Mouse (Mus musculus): Measurements from ENCODE around the gene Dnal1. TPM values are rescaled to one million over a fixed set of nuclear protein-coding genes. Genes with fewer than 3 reads are reported as not detected.
"Not testable (repeated sequence)": the region's sequence is repeated elsewhere in the genome, so short reads cannot be mapped to it uniquely, and the experiment has no call there.

Dnal1 gene
- polyA plus RNA-seq (2016; fragmentation: Nextera tagmentation; extraction: Ambion mirVana), result 7.5 and 8.8 TPM in 2 replicates

- Histone ChIP-seq H3K4me1 (peaks cover 8% of the 10 kb centered on the region; the same call in 1 of the 2 replicates), H3K4me2 (replicated peaks) (peak within 1 kb of the TSS; percentile 75), H3K4me3 (peak within 1 kb of the TSS; percentile 72), H3K27ac (peak within 1 kb of the TSS; percentile 72; the same call in 1 of the 2 replicates), H3K27me3 (no peaks in the 10 kb centered on the region), H3K9me3 (no peaks in the 10 kb centered on the region), H3K36me3 (no peaks in the 10 kb centered on the region), H3K9ac (peak within 1 kb of the TSS; percentile 59)
- ATAC-seq (ENCODE audit: insufficient number of reproducible peaks, insufficient read depth, low FRiP score, low TSS enrichment), result peak; percentile 94
- 2% methylated on average over 29 of the region's 35 CpGs for WGBS
Measured at GRCm38 (mm10) chr12:84114153-84114994, at the start of gene Dnal1. Gene Dnal1, plus strand, starts transcription at chr12:84114366.

GRCm38 (mm10) chr12:84064621-84065020 lies 49.5 kb upstream of the Dnal1 start:
- no peak for ATAC-seq (ENCODE audit: insufficient number of reproducible peaks, insufficient read depth, low FRiP score, low TSS enrichment)
- Histone ChIP-seq H3K4me1 (no peaks in the 10 kb centered on the region), H3K9me3 (no peaks in the 10 kb centered on the region), H3K27ac (no peak overlapping the region), H3K36me3 (no peaks in the 10 kb centered on the region), H3K27me3 (peaks cover 17% of the 10 kb centered on the region), H3K4me3 (no peak overlapping the region), H3K9ac (no peak overlapping the region), H3K4me2 (replicated peaks) (no peak overlapping the region)
- 75% methylated on average over 8 of the region's 8 CpGs for WGBS

DNA sequence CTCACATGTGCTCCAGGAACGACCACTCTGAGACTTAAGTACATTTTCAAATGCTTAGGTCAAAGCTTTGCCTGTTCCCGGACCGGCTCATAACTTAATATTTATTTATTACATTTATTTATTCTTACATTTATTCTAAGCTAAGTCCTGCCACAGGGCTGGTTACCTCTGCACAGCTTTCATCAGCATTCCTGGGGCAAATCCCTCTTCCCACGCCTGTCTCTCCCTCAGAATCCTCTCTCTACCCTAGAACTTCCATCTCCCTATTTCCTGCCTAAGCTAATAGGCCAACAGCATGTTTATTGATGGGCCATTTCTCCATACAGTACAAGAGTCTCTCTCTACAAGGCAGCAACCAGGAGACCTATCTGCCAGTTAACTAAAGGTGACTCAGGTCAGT lies 46.4 kb upstream of the Dnal1 start:
- Histone ChIP-seq H3K4me2 (replicated peaks) (no peak overlapping the region), H3K9ac (no peak overlapping the region), H3K4me1 (no peaks in the 10 kb centered on the region), H3K9me3 (no peaks in the 10 kb centered on the region), H3K36me3 (no peaks in the 10 kb centered on the region), H3K27ac (no peak overlapping the region), H3K27me3 (peaks cover 28% of the 10 kb centered on the region), H3K4me3 (no peak overlapping the region)
- ATAC-seq (ENCODE audit: insufficient number of reproducible peaks, insufficient read depth, low FRiP score, low TSS enrichment), result no peak
- WGBS, result 79% methylated on average over 4 of the region's 4 CpGs

GRCm38 (mm10) chr12:84068296-84068695 lies 45.9 kb upstream of the Dnal1 start:
- H3K4me2 ChIP-seq (replicated peaks), result no peak overlapping the region
- ATAC-seq (ENCODE audit: insufficient number of reproducible peaks, insufficient read depth, low FRiP score, low TSS enrichment), result no peak
- peaks cover 28% of the 10 kb centered on the region for H3K27me3 ChIP-seq

DNA sequence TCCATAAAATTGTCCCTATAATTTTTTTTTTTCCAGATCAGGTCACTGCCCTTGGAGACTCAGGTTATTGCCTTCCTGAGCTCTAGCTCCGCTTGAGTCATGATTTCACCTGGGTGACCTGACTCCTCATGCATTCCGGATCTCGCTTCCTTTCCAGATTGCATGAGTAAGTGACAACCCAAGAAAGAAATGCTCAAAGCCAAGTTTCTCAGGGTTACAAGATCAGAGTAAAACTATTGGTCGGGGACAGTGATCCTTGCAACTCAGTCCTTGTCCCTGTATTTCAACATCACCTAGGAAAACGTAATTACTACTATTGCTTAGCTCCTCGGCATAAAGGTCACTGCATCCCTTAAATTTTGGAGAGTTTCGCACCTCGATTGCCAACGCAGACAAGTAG lies 45.2 kb upstream of the Dnal1 start, which contains the start of gene Acot5:
TSS of gene Acot5 (plus strand) at position 340 of the 400 bp plus-strand sequence.
- Histone ChIP-seq H3K9me3 (no peaks in the 10 kb centered on the region), H3K36me3 (no peaks in the 10 kb centered on the region), H3K4me3 (peak within 1 kb of the TSS; percentile 40), H3K9ac (peak within 1 kb of the TSS; percentile 15; the same call in 1 of the 2 replicates), H3K4me1 (no peaks in the 10 kb centered on the region), H3K4me2 (replicated peaks) (peak within 1 kb of the TSS; percentile 69), H3K27me3 (peaks cover 28% of the 10 kb centered on the region), H3K27ac (no peak within 1 kb of the TSS)
- ATAC-seq (ENCODE audit: insufficient number of reproducible peaks, insufficient read depth, low FRiP score, low TSS enrichment), result no peak
- WGBS, result 54% methylated on average over 9 of the region's 9 CpGs

More at GRCm38 (mm10) chr12:84068296-84068695, 45.9 kb upstream of the Dnal1 start:
- no peak overlapping the region for H3K27ac ChIP-seq
- no peak overlapping the region for H3K9ac ChIP-seq
- no peak overlapping the region for H3K4me3 ChIP-seq
- WGBS, result 56% methylated on average over 8 of the region's 8 CpGs
- no peaks in the 10 kb centered on the region for H3K36me3 ChIP-seq
- no peaks in the 10 kb centered on the region for H3K4me1 ChIP-seq
- H3K9me3 ChIP-seq, result no peaks in the 10 kb centered on the region

DNA sequence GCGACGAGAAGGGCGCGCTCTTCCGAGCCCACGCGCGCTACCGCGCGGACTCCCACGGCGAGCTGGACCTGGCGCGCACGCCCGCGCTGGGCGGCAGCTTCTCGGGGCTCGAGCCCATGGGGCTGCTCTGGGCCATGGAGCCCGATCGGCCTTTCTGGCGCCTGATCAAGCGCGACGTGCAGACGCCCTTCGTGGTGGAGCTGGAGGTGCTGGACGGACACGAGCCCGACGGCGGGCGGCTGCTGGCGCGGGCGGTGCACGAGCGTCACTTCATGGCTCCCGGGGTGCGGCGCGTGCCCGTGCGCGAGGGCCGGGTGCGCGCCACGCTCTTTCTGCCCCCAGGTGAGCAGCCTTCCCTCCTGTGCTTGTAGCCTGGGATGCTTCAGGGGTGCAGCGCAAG lies 44.6 kb upstream of the Dnal1 start:
- not testable (repeated sequence) for H3K9me3 ChIP-seq; H3K27ac ChIP-seq; H3K36me3 ChIP-seq; H3K4me1 ChIP-seq; ATAC-seq (ENCODE audit: insufficient number of reproducible peaks, insufficient read depth, low FRiP score, low TSS enrichment)
- Histone ChIP-seq H3K27me3 (peaks cover 28% of the 10 kb centered on the region), H3K4me2 (replicated peaks) (peak overlapping the region; percentile 69), H3K9ac (peak overlapping the region; percentile 15; the same call in 1 of the 2 replicates), H3K4me3 (peak overlapping the region; percentile 40)
- 2% methylated on average over 49 of the region's 52 CpGs for WGBS

- WGBS, result 87% methylated on average over 2 of the region's 2 CpGs
Measured at GRCm38 (mm10) chr12:84071696-84072095, 42.5 kb upstream of the Dnal1 start.

DNA sequence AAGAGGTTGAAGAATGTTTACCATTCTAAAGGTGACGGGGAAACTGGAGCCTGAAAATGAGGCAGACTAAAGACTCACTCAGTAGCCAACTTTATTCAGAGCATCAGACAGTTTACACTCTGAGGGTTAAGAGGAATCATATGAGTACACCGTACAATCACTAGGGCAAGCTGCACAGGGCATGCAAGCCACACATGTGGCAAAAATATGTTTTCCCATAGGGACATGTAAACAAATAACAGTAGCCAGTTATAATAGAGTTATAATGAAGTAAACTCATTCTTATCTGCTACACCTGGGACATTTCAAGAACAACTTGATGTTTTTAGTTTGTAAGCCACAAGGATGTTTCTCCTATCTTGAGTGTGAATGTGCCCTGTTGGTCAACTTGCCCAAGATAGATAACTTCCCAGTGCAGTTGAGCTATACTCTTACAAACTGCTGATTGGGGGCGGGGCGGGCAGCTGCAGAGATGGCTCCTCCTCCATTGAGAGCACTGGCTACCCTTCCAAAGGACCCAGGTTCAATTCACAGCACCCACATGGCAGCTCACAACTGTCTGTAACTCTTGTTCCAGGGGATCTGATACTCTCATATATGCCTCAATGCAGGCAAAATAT lies 36.7 kb upstream of the Dnal1 start:
- Histone ChIP-seq H3K27ac (no peak overlapping the region), H3K9ac (no peak overlapping the region), H3K36me3 (no peaks in the 10 kb centered on the region), H3K4me3 (no peak overlapping the region), H3K4me2 (replicated peaks) (no peak overlapping the region), H3K9me3 (no peaks in the 10 kb centered on the region), H3K27me3 (no peaks in the 10 kb centered on the region), H3K4me1 (no peaks in the 10 kb centered on the region)
- 83% methylated on average over 4 of the region's 4 CpGs for WGBS
- no peak for ATAC-seq (ENCODE audit: insufficient number of reproducible peaks, insufficient read depth, low FRiP score, low TSS enrichment)

More at GRCm38 (mm10) chr12:84071696-84072095, 42.5 kb upstream of the Dnal1 start:
- no peak overlapping the region for H3K9ac ChIP-seq
- no peak overlapping the region for H3K4me3 ChIP-seq
- H3K27me3 ChIP-seq, result peaks cover 28% of the 10 kb centered on the region
- no peaks in the 10 kb centered on the region for H3K9me3 ChIP-seq
- H3K4me1 ChIP-seq, result no peaks in the 10 kb centered on the region
- H3K36me3 ChIP-seq, result no peaks in the 10 kb centered on the region
- no peak overlapping the region for H3K27ac ChIP-seq
- no peak overlapping the region for H3K4me2 ChIP-seq (replicated peaks)
- no peak for ATAC-seq (ENCODE audit: insufficient number of reproducible peaks, insufficient read depth, low FRiP score, low TSS enrichment)

GRCm38 (mm10) chr12:84083842-84084241 lies 30.3 kb upstream of the Dnal1 start:
- H3K4me3 ChIP-seq, result no peak overlapping the region
- H3K9ac ChIP-seq, result no peak overlapping the region
- no peaks in the 10 kb centered on the region for H3K27me3 ChIP-seq
- WGBS, result 81% methylated on average over 2 of the region's 2 CpGs
- H3K36me3 ChIP-seq, result no peaks in the 10 kb centered on the region
- no peak overlapping the region for H3K4me2 ChIP-seq (replicated peaks)
- no peaks in the 10 kb centered on the region for H3K9me3 ChIP-seq
- no peak for ATAC-seq (ENCODE audit: insufficient number of reproducible peaks, insufficient read depth, low FRiP score, low TSS enrichment)
- H3K4me1 ChIP-seq, result no peaks in the 10 kb centered on the region
- H3K27ac ChIP-seq, result no peak overlapping the region

GRCm38 (mm10) chr12:84084581-84084980 lies 29.6 kb upstream of the Dnal1 start:
- Histone ChIP-seq H3K27me3 (no peaks in the 10 kb centered on the region), H3K36me3 (no peaks in the 10 kb centered on the region), H3K9ac (no peak overlapping the region), H3K4me1 (no peaks in the 10 kb centered on the region), H3K9me3 (no peaks in the 10 kb centered on the region), H3K4me2 (replicated peaks) (no peak overlapping the region), H3K4me3 (no peak overlapping the region), H3K27ac (no peak overlapping the region)
- ATAC-seq (ENCODE audit: insufficient number of reproducible peaks, insufficient read depth, low FRiP score, low TSS enrichment), result no peak
- 85% methylated on average over 4 of the region's 4 CpGs for WGBS

DNA sequence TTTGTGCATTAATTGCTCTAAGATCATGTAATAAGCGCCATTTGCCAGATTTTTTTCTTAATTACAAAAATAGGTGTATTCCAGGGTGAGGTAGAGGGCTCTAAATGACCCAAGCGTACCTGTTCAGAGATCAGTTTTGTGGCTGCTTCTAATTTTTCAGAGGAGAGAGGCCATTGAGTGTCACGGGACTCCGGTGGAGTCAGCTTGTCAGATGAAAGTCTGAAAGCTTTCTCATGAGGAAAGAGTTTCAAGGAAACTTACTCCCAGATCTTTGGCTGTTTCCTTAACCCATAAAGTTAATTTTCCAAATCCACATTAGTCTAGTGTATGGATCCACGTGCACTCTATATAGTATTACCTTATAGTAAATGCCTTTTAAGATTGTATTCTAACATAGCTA lies 19.5 kb upstream of the Dnal1 start:
- H3K4me2 ChIP-seq (replicated peaks); H3K9ac ChIP-seq; ATAC-seq (ENCODE audit: insufficient number of reproducible peaks, insufficient read depth, low FRiP score, low TSS enrichment); H3K27ac ChIP-seq; H3K4me1 ChIP-seq; H3K27me3 ChIP-seq; H3K36me3 ChIP-seq; H3K4me3 ChIP-seq: not testable (repeated sequence)
- H3K9me3 ChIP-seq, result peaks cover 15% of the 10 kb centered on the region; the same call in 1 of the 2 replicates
- WGBS, result 91% methylated on average over 5 of the region's 5 CpGs

GRCm38 (mm10) chr12:84099605-84100004 lies 14.6 kb upstream of the Dnal1 start:
- WGBS, result 93% methylated on average over 2 of the region's 2 CpGs
- Histone ChIP-seq H3K27me3 (no peaks in the 10 kb centered on the region), H3K4me3 (no peak overlapping the region), H3K9me3 (peaks cover 4% of the 10 kb centered on the region; the same call in 1 of the 2 replicates), H3K9ac (no peak overlapping the region), H3K4me1 (no peaks in the 10 kb centered on the region), H3K27ac (no peak overlapping the region), H3K36me3 (no peaks in the 10 kb centered on the region), H3K4me2 (replicated peaks) (no peak overlapping the region)
- ATAC-seq (ENCODE audit: insufficient number of reproducible peaks, insufficient read depth, low FRiP score, low TSS enrichment), result no peak

Data from embryonic facial prominence, embryonic 12.5 days (tissue).